Mouse (Mus musculus) forebrain, embryonic 16.5 days (tissue): ENCODE results near the gene Hamp2. TPM values are rescaled to one million over a fixed set of nuclear protein-coding genes. Genes with fewer than 3 reads are reported as not detected.
"Not testable (repeated sequence)": the region's sequence is repeated elsewhere in the genome, so short reads cannot be mapped to it uniquely, and the experiment has no call there.

Experiments
- ATAC-seq: fragments of 200-750 bp; cut with Nextera tagmentation; 2 replicates; pipeline ENCODE4 v1.8.0; 2017; ENCODE audit warnings: mild to moderate bottlenecking, moderate library complexity
- H3K27ac ChIP-seq: fragments of 300-500 bp; sonication (generic); 2 replicates; pipeline ENCODE4 v1.5.1; 2014; ENCODE audit warnings: low read length, control low read depth
- H3K27me3 ChIP-seq: fragments of 300-500 bp; sonication (generic); replicated peaks from 2 replicates; pipeline ENCODE4 v1.6.1; 2014; ENCODE audit warnings: low read length; ENCODE audit not compliant: control insufficient read depth, insufficient read depth
- H3K36me3 ChIP-seq: fragments of 300-500 bp; sonication (generic); 2 replicates; pipeline ENCODE4 v1.6.1; 2014; ENCODE audit not compliant: control insufficient read depth, insufficient read depth
- H3K4me1 ChIP-seq: fragments of 300-500 bp; sonication (generic); replicated peaks from 2 replicates; pipeline ENCODE4 v1.6.1; 2014; ENCODE audit warnings: low read length; ENCODE audit not compliant: control insufficient read depth, insufficient read depth
- H3K4me2 ChIP-seq: fragments of 300-500 bp; sonication (generic); 2 replicates; pipeline ENCODE4 v1.6.1; 2014; ENCODE audit warnings: mild to moderate bottlenecking, low read length, control low read depth
- H3K4me3 ChIP-seq: fragments of 300-500 bp; sonication (generic); replicated peaks from 2 replicates; pipeline ENCODE4 v1.5.1; 2014; ENCODE audit warnings: mild to moderate bottlenecking, low read length, control low read depth
- H3K9ac ChIP-seq: fragments of 300-500 bp; sonication (generic); replicated peaks from 2 replicates; pipeline ENCODE4 v1.6.1; 2014; ENCODE audit warnings: low read depth, low read length, control low read depth
- H3K9me3 ChIP-seq: fragments of 300-500 bp; sonication (generic); 2 replicates; pipeline ENCODE4 v1.6.1; 2016; ENCODE audit warnings: low read length; ENCODE audit not compliant: control insufficient read depth
- WGBS: fragments of 180-500 bp; shearing (Covaris S2); extraction: QIAGEN DNeasy Blood & Tissue Kit; methylation state at CpG from one replicate; pipeline ENCODE4 v1.1.7; 2014; 5-methylcytosine and 5-hydroxymethylcytosine counted together
- polyA plus RNA-seq: library from polyadenylated mRNA; unstranded; fragments of >200 nt; fragmentation: Nextera tagmentation; extraction: Ambion mirVana; gene quantifications from 2 replicates; pipeline ENCODE4 v1.2.1, GENCODE M21; 2015

Hamp2 gene
- not detected in 2 replicates for polyA plus RNA-seq

- not testable (repeated sequence) for H3K9ac ChIP-seq, H3K27ac ChIP-seq, H3K4me2 ChIP-seq, H3K27me3 ChIP-seq, H3K4me1 ChIP-seq, H3K9me3 ChIP-seq, H3K36me3 ChIP-seq, H3K4me3 ChIP-seq, ATAC-seq
- 71% methylated on average over 2 of the region's 2 CpGs for WGBS
These were observed at the start of gene Hamp2 for GRCm38 (mm10) chr7:30924581-30924980. Hamp2 (minus strand) TSS chr7:30924681.

- Histone ChIP-seq H3K9ac (peak within 1 kb of the TSS; percentile 26), H3K27me3 (peaks cover 3% of the 10 kb centered on the region; the same call in 1 of the 2 replicates), H3K4me3 (peak within 1 kb of the TSS; percentile 36), H3K4me1 (peaks cover 9% of the 10 kb centered on the region), H3K9me3 (no peaks in the 10 kb centered on the region), H3K27ac (no peak within 1 kb of the TSS), H3K4me2 (peak within 1 kb of the TSS; percentile 57), H3K36me3 (no peaks in the 10 kb centered on the region)
- ATAC-seq: peak; percentile 78
- under 1% methylated on average over 37 of the region's 37 CpGs for WGBS
These were observed 49.2 kb upstream of the Hamp2 start, which contains the start of gene Fam187b for GRCm38 (mm10) chr7:30973501-30974289. Fam187b (plus strand) TSS chr7:30973790.

GRCm38 (mm10) chr7:30973251-30973500 lies 48.7 kb upstream of the Hamp2 start, which contains the start of gene Lsr:
Lsr (minus strand) TSS chr7:30973464.
- peaks cover 3% of the 10 kb centered on the region; the same call in 1 of the 2 replicates for H3K27me3 ChIP-seq
- H3K27ac ChIP-seq: no peak within 1 kb of the TSS
- peaks cover 9% of the 10 kb centered on the region for H3K4me1 ChIP-seq
- H3K9me3 ChIP-seq: no peaks in the 10 kb centered on the region
- peak within 1 kb of the TSS; percentile 36 for H3K4me3 ChIP-seq
- peak within 1 kb of the TSS; percentile 26 for H3K9ac ChIP-seq
- WGBS: 4% methylated on average over 18 of the region's 19 CpGs
- no peaks in the 10 kb centered on the region for H3K36me3 ChIP-seq
- ATAC-seq: no peak; the same call in none of the 2 replicates
- peak within 1 kb of the TSS; percentile 57 for H3K4me2 ChIP-seq

DNA sequence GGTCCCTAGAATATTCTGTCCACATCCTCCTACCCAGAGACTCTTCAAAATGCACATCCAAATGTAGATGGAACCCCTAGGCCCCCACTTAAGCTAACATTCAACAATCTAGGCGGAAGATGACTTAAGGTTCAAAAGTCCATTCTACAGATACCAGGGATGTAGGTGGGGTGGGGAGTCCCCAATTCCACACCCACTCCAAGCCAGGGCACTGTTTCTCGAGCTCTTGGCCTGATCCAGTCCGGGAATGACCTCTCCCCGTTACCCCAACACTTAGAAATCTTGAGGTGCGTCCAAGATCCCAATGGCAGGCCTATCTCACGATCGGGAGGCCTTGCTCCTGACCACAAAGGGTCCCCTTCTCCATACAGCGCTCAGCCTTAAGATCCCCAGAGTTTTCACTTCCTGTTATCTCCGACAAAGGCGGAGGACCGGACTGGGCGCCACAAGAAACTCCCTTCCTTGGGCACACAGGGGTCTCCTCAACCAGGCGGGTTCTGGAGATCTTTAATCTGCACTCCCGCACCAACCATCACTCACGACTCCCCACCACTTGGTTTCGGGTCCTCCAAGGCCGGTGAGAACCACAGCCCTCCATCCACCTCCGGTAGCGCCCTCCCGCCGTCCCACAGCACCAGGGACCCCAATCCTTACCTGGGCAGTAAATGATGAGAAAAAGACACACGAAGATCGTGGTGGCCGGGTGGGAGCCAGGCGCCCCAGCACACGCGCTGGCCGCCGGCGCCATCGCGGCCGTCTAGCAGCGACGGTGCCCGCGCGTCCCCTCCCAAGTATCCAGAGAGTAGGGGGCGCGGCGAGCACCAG lies 48.2 kb upstream of the Hamp2 start:
- H3K27ac ChIP-seq: no peak overlapping the region
- H3K9ac ChIP-seq: peak overlapping the region; percentile 25; the same call in 1 of the 2 replicates
- peak overlapping the region; percentile 36 for H3K4me3 ChIP-seq
- WGBS: 2% methylated on average over 41 of the region's 41 CpGs
- peaks cover 3% of the 10 kb centered on the region; the same call in 1 of the 2 replicates for H3K27me3 ChIP-seq
- no peak for ATAC-seq
- no peaks in the 10 kb centered on the region for H3K9me3 ChIP-seq
- H3K36me3 ChIP-seq: no peaks in the 10 kb centered on the region
- H3K4me1 ChIP-seq: peaks cover 9% of the 10 kb centered on the region
- H3K4me2 ChIP-seq: peak overlapping the region; percentile 57

GRCm38 (mm10) chr7:30971901-30972300 lies 47.4 kb upstream of the Hamp2 start:
- Histone ChIP-seq H3K4me1 (peaks cover 9% of the 10 kb centered on the region), H3K27me3 (peaks cover 3% of the 10 kb centered on the region; the same call in 1 of the 2 replicates), H3K36me3 (no peaks in the 10 kb centered on the region), H3K27ac (no peak overlapping the region), H3K4me3 (no peak overlapping the region), H3K9me3 (no peaks in the 10 kb centered on the region), H3K4me2 (no peak overlapping the region), H3K9ac (no peak overlapping the region)
- WGBS: 92% methylated on average over 15 of the region's 15 CpGs
- ATAC-seq: no peak

DNA sequence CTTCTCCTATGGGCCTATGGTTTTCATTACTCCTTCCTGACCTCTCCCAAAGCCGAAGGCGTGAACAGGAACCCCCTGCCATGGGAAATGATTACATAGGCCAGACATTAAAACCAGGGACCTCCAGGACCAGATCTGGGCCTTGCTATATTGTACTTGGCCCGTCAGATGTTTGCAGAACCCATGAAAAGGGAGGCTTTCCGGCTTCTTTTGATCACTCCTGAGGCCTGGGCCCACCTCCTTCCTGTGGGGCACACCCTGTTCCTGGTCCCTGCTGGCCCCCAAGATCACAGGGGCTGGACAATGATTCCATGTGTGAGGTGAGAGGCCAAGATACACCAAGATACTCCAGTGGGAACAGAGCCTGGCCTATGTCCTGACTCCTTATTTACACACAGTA lies 44.7 kb upstream of the Hamp2 start:
- H3K4me1 ChIP-seq: peaks cover 9% of the 10 kb centered on the region
- H3K9me3 ChIP-seq: no peaks in the 10 kb centered on the region
- peaks cover 3% of the 10 kb centered on the region; the same call in 1 of the 2 replicates for H3K27me3 ChIP-seq
- H3K27ac ChIP-seq: no peak overlapping the region
- H3K4me3 ChIP-seq: no peak overlapping the region
- WGBS: 92% methylated on average over 4 of the region's 4 CpGs
- H3K36me3 ChIP-seq: no peaks in the 10 kb centered on the region
- ATAC-seq: no peak
- no peak overlapping the region for H3K9ac ChIP-seq
- no peak overlapping the region for H3K4me2 ChIP-seq

- ATAC-seq: no peak
- WGBS: 91% methylated on average over 8 of the region's 8 CpGs
- H3K4me2 ChIP-seq: no peak overlapping the region
- peaks cover 8% of the 10 kb centered on the region for H3K4me1 ChIP-seq
- no peak overlapping the region for H3K4me3 ChIP-seq
- no peaks in the 10 kb centered on the region for H3K9me3 ChIP-seq
- H3K9ac ChIP-seq: no peak overlapping the region
- peaks cover 3% of the 10 kb centered on the region; the same call in 1 of the 2 replicates for H3K27me3 ChIP-seq
- H3K27ac ChIP-seq: no peak overlapping the region
- H3K36me3 ChIP-seq: no peaks in the 10 kb centered on the region
These were observed 44.1 kb upstream of the Hamp2 start for GRCm38 (mm10) chr7:30968611-30969010.

GRCm38 (mm10) chr7:30966657-30967056 lies 42.2 kb upstream of the Hamp2 start:
- Histone ChIP-seq H3K9ac (no peak overlapping the region), H3K27ac (no peak overlapping the region), H3K4me3 (no peak overlapping the region), H3K9me3 (no peaks in the 10 kb centered on the region), H3K4me2 (no peak overlapping the region), H3K4me1 (no peaks in the 10 kb centered on the region), H3K36me3 (no peaks in the 10 kb centered on the region), H3K27me3 (no peaks in the 10 kb centered on the region)
- ATAC-seq: no peak
- 76% methylated on average over 3 of the region's 3 CpGs for WGBS

DNA sequence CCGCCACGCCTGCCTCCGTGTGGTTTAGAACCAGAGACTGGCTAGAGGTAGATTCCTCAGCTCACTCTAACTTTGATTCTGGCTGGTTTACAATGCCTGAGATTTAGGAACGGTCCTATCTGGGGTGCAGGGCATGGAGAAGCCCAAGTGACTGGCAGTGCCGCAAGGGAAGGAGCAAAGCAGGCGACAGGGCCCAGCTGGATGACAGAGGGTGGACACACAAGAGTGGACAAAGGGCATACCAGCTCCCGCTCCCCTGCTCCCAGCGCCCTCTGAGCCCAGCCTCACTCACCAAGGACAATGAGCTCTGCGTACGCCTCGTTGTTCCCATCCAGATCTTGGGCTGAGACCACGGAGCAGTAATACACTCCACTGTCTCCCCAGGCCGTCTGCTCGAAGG lies 41.2 kb upstream of the Hamp2 start:
- Histone ChIP-seq H3K27ac (no peak overlapping the region), H3K4me2 (no peak overlapping the region), H3K27me3 (no peaks in the 10 kb centered on the region), H3K4me1 (no peaks in the 10 kb centered on the region), H3K9ac (no peak overlapping the region), H3K9me3 (no peaks in the 10 kb centered on the region), H3K36me3 (no peaks in the 10 kb centered on the region), H3K4me3 (no peak overlapping the region)
- ATAC-seq: no peak
- WGBS: 74% methylated on average over 14 of the region's 14 CpGs
